Mouse (Mus musculus): ENCODE results near the gene Frem1. TPM values are rescaled to one million over a fixed set of nuclear protein-coding genes. Genes with fewer than 3 reads are reported as not detected.
A peak's percentile ranks its signal among the peaks of the same experiment; 100 is the strongest.

Frem1 gene
- polyA plus RNA-seq, 1 experiment: not detected

DNA sequence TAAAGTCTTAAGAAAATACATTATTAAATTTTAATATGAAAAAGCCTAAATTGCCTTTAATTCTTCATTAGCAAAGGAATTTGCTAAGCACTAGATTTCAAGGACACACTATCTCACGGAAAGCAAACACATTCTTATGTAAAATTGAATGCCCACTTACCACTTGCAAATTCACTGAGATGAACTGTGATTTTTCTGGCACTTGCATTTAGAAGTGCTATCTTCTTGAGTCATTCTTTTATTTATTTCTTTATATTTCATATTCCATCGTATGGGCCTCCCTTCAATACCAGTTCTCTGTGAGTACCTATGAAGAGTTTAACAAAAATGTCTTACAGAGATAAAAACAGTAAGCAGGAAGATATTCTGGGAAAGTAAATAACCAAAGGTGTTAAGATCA lies 198.3 kb downstream of the Frem1 start:
- peaks cover 41% of the 10 kb centered on the region for H3K79me3 ChIP-seq (ENCODE audit: low read depth)
- peaks cover 13% of the 10 kb centered on the region for H3K36me3 ChIP-seq (ENCODE audit: control insufficient read depth, insufficient read depth)
- no peak overlapping the region for H3ac ChIP-seq (ENCODE audit: control insufficient read depth, insufficient read length, low read depth)
- no peaks in the 10 kb centered on the region for H3K27me3 ChIP-seq (ENCODE audit: control insufficient read depth, insufficient read depth, insufficient read length)
- H3K79me2 ChIP-seq (ENCODE audit: control insufficient read depth, insufficient read depth): peaks cover 92% of the 10 kb centered on the region
- no peak overlapping the region for H3K4me3 ChIP-seq (ENCODE audit: insufficient read depth, poor library complexity, severe bottlenecking)
- no peak for TF ChIP-seq FOSL1 (IDR thresholded peaks at IDR 0.05; ENCODE audit: insufficient read depth, low read length, poor library complexity, severe bottlenecking)
- no peak for TF ChIP-seq CTCF (IDR thresholded peaks at IDR 0.05; ENCODE audit: control insufficient read depth, insufficient read depth, insufficient read length)
- no peak for TF ChIP-seq USF1 (IDR thresholded peaks at IDR 0.05; ENCODE audit: low read depth)
- TF ChIP-seq MAX (IDR thresholded peaks at IDR 0.05): no peak
- TF ChIP-seq MYOD1 (IDR thresholded peaks at IDR 0.05; ENCODE audit: control insufficient read depth, insufficient read length, low read depth): no peak
- no peak for TF ChIP-seq MYOG (IDR thresholded peaks at IDR 0.05; ENCODE audit: control insufficient read depth, extremely low read depth, insufficient read length)
- TF ChIP-seq CEBPB (IDR thresholded peaks at IDR 0.05; ENCODE audit: low read depth): no peak

- TF ChIP-seq CTCF (IDR thresholded peaks at IDR 0.05; ENCODE audit: control insufficient read depth, insufficient read depth, insufficient read length): no peak
- TF ChIP-seq MYOD1 (IDR thresholded peaks at IDR 0.05; ENCODE audit: control insufficient read depth, insufficient read length, low read depth): peak; percentile 49
- TF ChIP-seq FOSL1 (IDR thresholded peaks at IDR 0.05; ENCODE audit: insufficient read depth, low read length, poor library complexity, severe bottlenecking): peak; percentile 86
- no peak for TF ChIP-seq USF1 (IDR thresholded peaks at IDR 0.05; ENCODE audit: low read depth)
- Histone ChIP-seq H3ac (ENCODE audit: control insufficient read depth, insufficient read length, low read depth) (no peak overlapping the region), H3K36me3 (ENCODE audit: control insufficient read depth, insufficient read depth) (peaks cover 52% of the 10 kb centered on the region), H3K79me2 (ENCODE audit: control insufficient read depth, insufficient read depth) (peaks cover 71% of the 10 kb centered on the region), H3K79me3 (ENCODE audit: low read depth) (peaks cover 28% of the 10 kb centered on the region), H3K4me3 (ENCODE audit: insufficient read depth, poor library complexity, severe bottlenecking) (no peak overlapping the region), H3K27me3 (ENCODE audit: control insufficient read depth, insufficient read depth, insufficient read length) (no peaks in the 10 kb centered on the region)
These were observed 203.4 kb downstream of the Frem1 start for GRCm38 (mm10) chr4:82848552-82849234.

Other genes starting within 250 kb of the Frem1 start
- gene Zdhhc21, start 192.4 kb downstream of the Frem1 start, polyA plus RNA-seq (2012; fragmentation: generic; extraction: Trizol): 3.9 TPM
- 0.05 TPM for gene Cer1, start 167.2 kb downstream of the Frem1 start, polyA plus RNA-seq (2012; fragmentation: generic; extraction: Trizol)